Mouse (Mus musculus) hindbrain, embryonic 15.5 days (tissue): ENCODE data around the gene Gm49361. TPM values are rescaled to one million over a fixed set of nuclear protein-coding genes. Genes with fewer than 3 reads are reported as not detected.

ENCODE experiments used
- ATAC-seq: fragments of 200-750 bp; cut with Nextera tagmentation; 2 replicates; pipeline ENCODE4 v1.8.0; 2017; ENCODE audit warnings: low read depth, moderate number of reproducible peaks, moderate TSS enrichment; ENCODE audit not compliant: low FRiP score
- H3K27ac ChIP-seq: fragments of 300-500 bp; sonication (generic); replicated peaks from 2 replicates; pipeline ENCODE4 v1.5.1; 2015; ENCODE audit warnings: mild to moderate bottlenecking, inconsistent platforms
- H3K27me3 ChIP-seq: fragments of 300-500 bp; sonication (generic); 2 replicates; pipeline ENCODE4 v1.6.1; 2015; ENCODE audit warnings: control low read depth, inconsistent platforms
- H3K36me3 ChIP-seq: fragments of 300-500 bp; sonication (generic); 2 replicates; pipeline ENCODE4 v1.6.1; 2015; ENCODE audit warnings: control low read depth, inconsistent platforms
- H3K4me1 ChIP-seq: fragments of 300-500 bp; sonication (generic); replicated peaks from 2 replicates; pipeline ENCODE4 v1.6.1; 2015; ENCODE audit warnings: control low read depth, inconsistent platforms
- H3K4me2 ChIP-seq: fragments of 300-500 bp; sonication (generic); 2 replicates; pipeline ENCODE4 v1.6.1; 2015; ENCODE audit warnings: moderate library complexity, mild to moderate bottlenecking, inconsistent platforms
- H3K4me3 ChIP-seq: fragments of 300-500 bp; sonication (generic); 2 replicates; pipeline ENCODE4 v1.5.1; 2015; ENCODE audit warnings: mild to moderate bottlenecking, inconsistent platforms
- H3K9ac ChIP-seq: fragments of 300-500 bp; sonication (generic); 2 replicates; pipeline ENCODE4 v1.6.1; 2015; ENCODE audit warnings: inconsistent platforms
- H3K9me3 ChIP-seq: fragments of 300-500 bp; sonication (generic); 2 replicates; pipeline ENCODE4 v1.6.1; 2016; ENCODE audit warnings: control low read depth, inconsistent platforms
- WGBS: fragments of 180-500 bp; shearing (Covaris S2); methylation state at CpG from one replicate; pipeline ENCODE4 v1.1.7; 2015; 5-methylcytosine and 5-hydroxymethylcytosine counted together
- polyA plus RNA-seq: library from polyadenylated mRNA; unstranded; fragments of >200 nt; fragmentation: Nextera tagmentation; extraction: Ambion mirVana; gene quantifications from 2 replicates; pipeline ENCODE4 v1.2.1, GENCODE M21; 2015

The Gm49361 gene
- polyA plus RNA-seq, 1 experiment from 2014 or later, result not detected

DNA sequence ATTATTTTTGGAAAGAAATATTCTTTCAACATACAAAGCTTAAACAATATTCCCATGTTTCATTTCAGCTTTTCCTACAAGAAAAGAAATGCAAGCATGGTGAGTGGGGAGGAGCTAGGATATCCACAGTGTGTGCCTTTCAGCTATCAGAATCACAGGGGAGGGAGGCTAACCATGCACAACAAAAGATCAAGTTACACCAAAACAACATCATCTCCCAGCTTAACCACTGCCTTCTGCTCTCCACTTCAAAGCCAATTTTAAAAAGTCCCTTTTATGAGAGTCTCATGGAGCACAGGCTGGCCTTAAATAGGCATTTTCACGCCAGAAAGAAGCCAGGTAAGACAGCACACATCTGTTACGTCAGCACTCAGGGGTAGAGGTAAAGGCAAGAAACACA lies 134.9 kb downstream of the Gm49361 start:
- no peaks in the 10 kb centered on the region for H3K27me3 ChIP-seq
- no peak overlapping the region for H3K4me2 ChIP-seq
- 67% methylated on average over 2 of the region's 2 CpGs for WGBS
- H3K9ac ChIP-seq, result no peak overlapping the region
- peaks cover 10% of the 10 kb centered on the region; the same call in 1 of the 2 replicates for H3K4me1 ChIP-seq
- H3K4me3 ChIP-seq, result no peak overlapping the region
- ATAC-seq, result no peak
- H3K27ac ChIP-seq, result no peak overlapping the region
- H3K9me3 ChIP-seq, result no peaks in the 10 kb centered on the region
- no peaks in the 10 kb centered on the region for H3K36me3 ChIP-seq

DNA sequence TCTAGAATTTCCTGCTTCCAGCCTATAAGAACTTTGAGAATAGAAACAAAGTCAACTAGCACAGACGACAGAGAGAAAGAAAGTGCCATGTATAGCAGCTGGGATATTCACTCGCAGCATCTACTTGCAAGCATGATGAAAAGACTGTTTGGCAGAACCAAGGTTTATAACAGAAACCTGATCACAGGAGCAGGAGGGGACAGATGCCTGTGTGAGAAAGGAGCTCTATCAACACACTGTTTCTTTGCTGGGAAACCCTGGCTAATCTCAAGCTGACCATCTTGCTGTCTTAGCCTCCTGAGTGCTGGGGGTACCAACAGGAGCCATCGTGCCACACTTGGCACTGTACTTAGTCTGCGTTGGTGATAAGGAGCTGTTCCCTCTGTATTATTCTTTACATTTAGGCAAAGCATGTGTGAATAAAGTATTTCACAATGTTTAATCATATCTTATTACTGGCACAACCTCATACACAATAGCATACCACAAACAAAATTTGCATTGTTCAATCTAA lies 136.0 kb downstream of the Gm49361 start:
- no peaks in the 10 kb centered on the region for H3K36me3 ChIP-seq
- H3K4me2 ChIP-seq, result no peak overlapping the region
- 79% methylated on average over 4 of the region's 4 CpGs for WGBS
- H3K4me1 ChIP-seq, result peaks cover 10% of the 10 kb centered on the region; the same call in 1 of the 2 replicates
- no peak overlapping the region for H3K4me3 ChIP-seq
- no peak overlapping the region for H3K27ac ChIP-seq
- H3K9ac ChIP-seq, result no peak overlapping the region
- no peaks in the 10 kb centered on the region for H3K9me3 ChIP-seq
- no peaks in the 10 kb centered on the region for H3K27me3 ChIP-seq
- ATAC-seq, result no peak

DNA sequence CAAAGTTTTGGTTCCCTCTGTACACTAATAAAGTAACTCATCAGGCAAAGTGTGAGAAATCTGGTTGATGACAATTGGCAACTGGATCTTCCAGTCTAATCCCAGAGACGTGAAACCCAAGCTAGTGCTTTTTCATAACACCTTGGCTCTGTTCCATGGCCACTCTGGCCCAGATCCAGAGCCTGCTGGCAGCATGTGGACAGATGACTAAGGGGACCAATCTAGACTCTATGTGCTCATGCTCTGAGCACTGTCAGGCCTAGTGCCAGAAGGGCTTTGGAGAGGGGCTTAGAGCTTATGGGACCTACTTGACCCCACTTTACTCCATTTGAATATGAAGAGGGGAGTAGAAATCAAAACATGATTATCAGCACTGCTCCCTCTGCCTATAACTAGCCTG lies 138.4 kb downstream of the Gm49361 start:
- H3K27me3 ChIP-seq, result no peaks in the 10 kb centered on the region
- H3K9ac ChIP-seq, result no peak overlapping the region
- H3K9me3 ChIP-seq, result no peaks in the 10 kb centered on the region
- WGBS, result 21% methylated on average over 1 of the region's 1 CpGs
- peaks cover 10% of the 10 kb centered on the region; the same call in 1 of the 2 replicates for H3K4me1 ChIP-seq
- H3K4me2 ChIP-seq, result no peak overlapping the region
- no peak overlapping the region for H3K27ac ChIP-seq
- peak; percentile 76 for ATAC-seq
- no peak overlapping the region for H3K4me3 ChIP-seq
- H3K36me3 ChIP-seq, result peaks cover 7% of the 10 kb centered on the region; the same call in 1 of the 2 replicates

DNA sequence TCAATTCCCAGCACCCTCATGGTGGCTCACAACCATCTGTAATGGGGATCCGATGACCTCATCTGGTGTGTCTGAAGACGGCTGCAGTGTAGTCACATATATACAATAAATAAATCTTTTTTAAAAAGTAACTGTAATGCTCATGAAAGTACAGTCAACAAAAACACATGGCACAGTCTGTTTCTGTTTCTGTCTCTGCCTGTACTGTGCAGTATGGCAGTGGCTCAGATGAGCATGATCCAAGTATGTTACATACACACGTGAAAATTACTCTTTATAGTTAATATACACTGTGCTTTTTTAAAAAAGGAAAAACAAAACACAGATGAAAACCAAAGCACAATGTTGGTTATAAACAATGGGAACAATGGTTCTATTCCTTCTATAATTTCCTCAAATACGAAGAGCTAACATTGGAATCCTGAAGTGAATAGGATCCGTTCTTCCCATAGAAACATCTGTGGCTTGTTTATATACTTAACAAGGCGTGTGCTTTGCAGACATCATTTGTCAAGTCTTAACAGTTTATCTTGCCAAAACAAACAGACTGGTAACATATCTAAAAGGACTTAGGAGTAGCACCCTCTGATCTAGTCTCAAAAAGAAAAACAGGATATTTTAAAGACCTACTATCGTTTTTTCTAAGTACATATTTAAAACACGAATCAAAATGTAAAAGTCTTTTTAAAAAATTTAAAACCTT lies 139.1 kb downstream of the Gm49361 start:
- Histone ChIP-seq H3K9ac (no peak overlapping the region), H3K4me1 (peaks cover 10% of the 10 kb centered on the region; the same call in 1 of the 2 replicates), H3K27me3 (no peaks in the 10 kb centered on the region), H3K4me2 (no peak overlapping the region), H3K27ac (no peak overlapping the region), H3K36me3 (peaks cover 7% of the 10 kb centered on the region), H3K9me3 (no peaks in the 10 kb centered on the region), H3K4me3 (no peak overlapping the region)
- ATAC-seq, result no peak
- 67% methylated on average over 8 of the region's 8 CpGs for WGBS

DNA sequence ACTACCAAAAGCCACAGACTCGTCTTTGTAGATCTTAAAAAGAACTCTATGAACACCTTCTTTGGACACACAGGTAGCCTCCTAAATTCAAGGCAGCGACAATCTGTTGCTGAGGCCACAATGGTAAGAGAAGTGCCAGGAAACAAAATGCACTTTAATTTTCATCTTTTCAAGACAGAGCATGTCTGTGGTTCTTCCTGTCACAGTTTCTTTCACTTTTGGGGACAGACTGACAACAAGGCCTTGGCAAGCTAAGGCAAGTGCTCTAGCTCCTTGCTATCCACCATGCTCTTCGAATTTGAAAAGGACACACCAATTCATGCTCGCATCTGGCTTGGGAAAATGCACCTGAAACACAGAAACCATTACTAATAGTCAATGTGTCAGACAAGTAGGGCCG lies 152.6 kb downstream of the Gm49361 start:
- Histone ChIP-seq H3K36me3 (peaks cover 53% of the 10 kb centered on the region), H3K9ac (no peak overlapping the region)
- 95% methylated on average over 5 of the region's 5 CpGs for WGBS

More for the DNA sequence above, 152.6 kb downstream of the Gm49361 start:
- Histone ChIP-seq H3K4me3 (no peak overlapping the region), H3K9me3 (no peaks in the 10 kb centered on the region), H3K4me2 (no peak overlapping the region), H3K27me3 (no peaks in the 10 kb centered on the region), H3K4me1 (no peaks in the 10 kb centered on the region), H3K27ac (no peak overlapping the region)
- ATAC-seq, result no peak

Other genes starting within 250 kb of the Gm49361 start
- 6.1 and 7.4 TPM in 2 replicates for gene Il17d, start 221.3 kb downstream of the Gm49361 start, polyA plus RNA-seq
- gene Eef1akmt1, start 174.5 kb downstream of the Gm49361 start, polyA plus RNA-seq, result 89.6 and 94.9 TPM in 2 replicates
- gene Xpo4, start 80.7 kb downstream of the Gm49361 start, polyA plus RNA-seq, result 11.6 and 12.3 TPM in 2 replicates
- 8.1 and 8.2 TPM in 2 replicates for gene Lats2, start 12.3 kb upstream of the Gm49361 start, polyA plus RNA-seq
- gene Sap18, start 52.1 kb upstream of the Gm49361 start, polyA plus RNA-seq, result 23.6 and 29.2 TPM in 2 replicates
- gene Ska3, start 80.1 kb upstream of the Gm49361 start, polyA plus RNA-seq, result 8.4 and 10.6 TPM in 2 replicates
- 144 and 153 TPM in 2 replicates for gene Mrpl57, start 80.1 kb upstream of the Gm49361 start, polyA plus RNA-seq
- gene Zdhhc20, start 144.2 kb upstream of the Gm49361 start, polyA plus RNA-seq, result 35.3 and 37.1 TPM in 2 replicates